Mouse (Mus musculus): Measurements from ENCODE around the gene Shroom3.

The Shroom3 gene

DNA sequence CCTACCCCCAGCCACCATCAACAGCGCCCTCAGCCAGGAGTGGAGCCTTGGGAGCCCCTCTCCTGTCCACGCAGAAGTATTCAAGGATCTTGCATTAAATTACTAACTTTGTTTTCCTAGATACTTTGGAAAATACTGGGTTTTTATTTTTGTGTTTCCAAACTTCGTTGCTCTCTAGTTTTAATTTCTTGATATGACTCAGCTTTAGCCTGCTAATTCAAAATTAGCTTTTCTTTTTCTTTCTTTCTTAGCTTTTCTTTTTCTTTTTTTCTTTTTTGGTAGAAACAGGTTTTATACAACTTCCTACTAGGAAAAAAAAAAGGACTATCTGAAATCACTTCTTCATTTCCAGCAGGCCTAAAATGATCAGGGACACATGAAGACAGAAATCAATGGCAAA lies 284.7 kb downstream of the Shroom3 start:
- DNase-seq (ENCODE audit: low read depth, low spot score) = no peak

DNA sequence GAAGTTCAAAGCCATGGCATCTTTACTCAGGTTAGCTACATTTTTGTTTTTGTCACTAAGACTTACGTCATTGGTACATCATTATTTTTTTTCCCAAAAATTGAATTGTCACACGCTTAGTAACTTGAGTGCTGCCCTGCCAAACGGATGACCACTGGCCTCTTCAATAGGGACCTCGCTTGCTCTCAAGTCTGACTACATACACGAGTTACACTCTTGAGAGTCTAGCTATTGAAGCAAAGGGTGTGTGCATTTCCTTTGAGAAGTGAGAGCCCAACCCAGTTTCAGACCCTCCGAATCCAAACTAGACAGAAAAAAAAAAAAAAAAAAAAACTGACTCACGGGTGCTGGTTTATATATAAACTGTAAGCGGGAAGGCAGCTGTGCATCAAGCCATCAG lies 286.2 kb downstream of the Shroom3 start:
- DNase-seq (ENCODE audit: low read depth, low spot score) = no peak

DNA sequence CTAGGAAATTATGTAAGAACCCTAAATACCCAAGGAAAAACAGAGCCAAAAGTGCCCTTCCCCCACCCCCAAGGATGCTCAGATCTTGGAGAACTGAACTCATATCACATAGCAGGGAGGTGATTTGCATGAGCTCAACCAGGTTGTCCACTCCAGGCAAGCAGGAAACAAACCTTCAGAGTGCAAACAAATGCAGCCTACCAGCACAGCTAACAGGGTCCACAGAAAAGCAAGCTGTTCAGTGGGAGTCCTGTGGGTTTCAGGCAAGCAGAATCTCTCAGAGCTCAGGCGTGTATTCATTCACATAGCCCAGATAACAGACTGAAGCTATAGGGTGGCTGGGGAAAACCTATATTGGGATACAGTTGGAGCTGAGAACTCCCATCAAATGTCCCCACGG lies 286.7 kb downstream of the Shroom3 start:
- DNase-seq (ENCODE audit: low read depth, low spot score) = no peak

DNA sequence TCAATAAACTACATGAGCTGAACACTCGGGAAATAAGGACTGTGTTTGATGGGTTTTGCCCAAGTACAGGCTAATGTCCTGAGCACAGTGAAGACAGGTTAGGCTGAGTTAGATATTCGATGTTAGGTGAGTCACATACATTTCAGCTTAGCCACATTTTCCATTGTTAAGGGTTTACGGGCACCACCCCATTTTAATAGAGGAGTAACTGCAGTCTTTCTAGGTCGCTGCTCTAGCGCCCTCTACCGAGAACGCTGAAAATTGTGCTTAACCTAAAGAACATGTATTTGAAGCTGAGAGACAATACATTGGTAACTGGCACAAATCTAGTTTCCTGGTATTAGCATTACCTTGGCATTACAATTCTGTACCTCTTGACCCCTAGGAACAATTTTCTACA lies 287.2 kb downstream of the Shroom3 start:
- no peak for DNase-seq (ENCODE audit: low read depth, low spot score)

DNA sequence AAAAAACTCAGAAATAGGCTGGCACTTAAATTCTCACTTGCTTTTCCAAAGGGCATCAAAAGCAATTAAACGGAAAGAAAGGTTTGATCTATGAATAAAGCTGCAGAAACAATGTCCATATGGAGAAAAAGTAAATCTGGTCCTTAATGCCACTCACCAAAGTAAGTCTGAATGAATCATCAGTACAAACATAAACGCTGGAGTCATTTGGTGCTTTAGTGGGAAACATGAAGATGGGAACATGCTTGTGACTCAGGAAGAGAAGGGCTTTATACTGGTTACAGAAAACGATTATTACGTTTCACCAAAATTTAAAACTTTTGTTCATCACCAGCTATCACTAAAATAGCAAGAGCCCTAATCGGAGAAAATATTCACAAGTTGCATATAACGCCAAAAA lies 297.2 kb downstream of the Shroom3 start:
- no peak for DNase-seq (ENCODE audit: low read depth, low spot score)

DNA sequence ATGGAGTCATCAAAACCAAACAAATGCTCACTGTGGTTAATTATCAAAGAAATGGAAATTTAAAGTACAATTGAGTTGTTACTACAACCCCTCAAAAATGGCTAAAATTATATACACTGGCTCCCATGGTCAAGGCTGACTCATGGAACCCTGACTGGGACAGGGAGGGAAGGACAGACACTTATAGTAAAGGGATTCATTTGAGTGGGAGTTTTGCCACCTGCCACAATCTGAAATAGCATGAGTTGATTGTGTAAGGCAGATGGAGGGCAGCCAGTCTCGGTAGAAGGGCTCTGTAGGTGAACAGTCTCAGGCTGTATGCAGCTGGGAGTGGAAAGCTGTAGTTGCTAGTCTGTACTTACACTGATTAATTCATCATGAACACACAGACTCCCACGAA lies 297.6 kb downstream of the Shroom3 start:
- no peak for DNase-seq (ENCODE audit: low read depth, low spot score)

DNA sequence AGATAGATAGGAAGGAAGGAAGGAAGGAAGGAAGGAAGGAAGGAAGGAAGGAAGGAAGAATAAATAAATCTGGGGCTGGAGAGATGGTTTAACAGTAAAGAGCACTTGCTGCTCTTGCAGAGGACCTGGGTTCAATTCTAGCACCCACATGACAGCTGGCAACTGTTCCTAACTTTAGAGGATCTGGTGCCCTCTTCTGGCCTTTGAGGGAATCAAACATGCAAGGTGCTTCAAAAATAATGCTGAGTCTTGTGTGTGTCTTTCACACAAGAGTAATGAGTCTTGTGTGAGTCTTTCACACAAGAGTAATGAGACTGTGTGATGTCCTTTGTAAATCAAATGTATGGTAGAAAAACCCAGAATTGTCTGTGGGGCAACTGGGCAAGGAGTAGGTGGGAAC lies 299.4 kb downstream of the Shroom3 start:
- no peak for DNase-seq (ENCODE audit: low read depth, low spot score)

DNA sequence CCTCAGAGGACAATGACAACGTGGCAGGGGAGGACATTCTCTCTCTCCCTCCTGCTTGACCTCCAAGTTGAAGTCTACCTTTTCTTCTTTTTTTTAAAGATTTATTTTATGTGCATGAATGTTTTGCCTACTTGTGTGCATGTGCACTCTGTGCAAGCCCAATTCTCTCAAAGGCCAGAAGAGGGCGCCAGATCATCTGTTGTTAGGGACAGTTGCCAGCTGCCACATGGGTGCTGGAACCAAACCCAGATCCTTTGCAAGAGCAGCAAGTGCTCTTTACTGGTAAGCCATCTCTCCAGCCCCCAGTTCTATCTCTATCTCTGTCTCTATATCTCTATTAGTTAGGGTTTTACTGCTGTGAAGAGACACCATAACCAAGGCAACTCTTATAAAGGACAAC lies 300.7 kb downstream of the Shroom3 start:
- no peak for DNase-seq (ENCODE audit: low read depth, low spot score)

DNA sequence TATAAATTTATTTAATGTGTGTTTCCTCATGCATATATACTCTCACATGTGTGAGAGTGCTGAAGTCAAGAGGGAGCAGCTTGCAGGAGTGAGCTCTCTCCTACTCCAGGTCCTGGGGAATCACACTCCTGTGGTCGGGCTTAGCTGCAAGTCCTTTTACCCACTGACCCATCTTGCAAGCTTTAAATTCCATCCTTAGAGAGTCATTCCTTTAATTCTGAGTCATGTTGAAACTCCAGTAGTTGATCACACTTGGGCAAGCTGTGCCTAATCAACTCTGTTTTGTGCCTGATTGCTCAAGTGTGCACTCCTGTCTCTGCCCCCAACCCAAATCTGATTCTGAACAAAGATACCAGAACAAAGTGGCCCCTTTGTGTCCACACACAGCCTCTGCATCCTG lies 301.5 kb downstream of the Shroom3 start:
- DNase-seq (ENCODE audit: low read depth, low spot score) = no peak

DNA sequence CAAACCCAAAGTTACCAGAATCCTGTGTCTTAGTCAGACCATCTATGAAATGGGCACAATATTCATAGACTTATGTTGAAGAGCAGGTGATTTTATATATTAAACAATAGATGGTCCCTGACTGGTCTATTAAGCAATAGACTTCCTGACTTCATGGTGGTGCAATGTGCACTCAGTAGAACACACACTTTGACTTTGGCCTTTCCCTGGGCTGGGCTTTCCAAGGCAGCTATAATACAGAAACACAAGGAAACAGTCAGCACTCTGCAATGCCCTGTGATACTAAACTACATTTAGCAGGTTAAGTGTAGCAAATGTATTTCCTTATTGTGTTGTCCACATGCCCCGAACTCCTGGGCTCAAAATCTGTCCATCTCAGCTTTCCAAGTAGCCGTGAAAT lies 302.2 kb downstream of the Shroom3 start:
- DNase-seq (ENCODE audit: low read depth, low spot score) = no peak

DNA sequence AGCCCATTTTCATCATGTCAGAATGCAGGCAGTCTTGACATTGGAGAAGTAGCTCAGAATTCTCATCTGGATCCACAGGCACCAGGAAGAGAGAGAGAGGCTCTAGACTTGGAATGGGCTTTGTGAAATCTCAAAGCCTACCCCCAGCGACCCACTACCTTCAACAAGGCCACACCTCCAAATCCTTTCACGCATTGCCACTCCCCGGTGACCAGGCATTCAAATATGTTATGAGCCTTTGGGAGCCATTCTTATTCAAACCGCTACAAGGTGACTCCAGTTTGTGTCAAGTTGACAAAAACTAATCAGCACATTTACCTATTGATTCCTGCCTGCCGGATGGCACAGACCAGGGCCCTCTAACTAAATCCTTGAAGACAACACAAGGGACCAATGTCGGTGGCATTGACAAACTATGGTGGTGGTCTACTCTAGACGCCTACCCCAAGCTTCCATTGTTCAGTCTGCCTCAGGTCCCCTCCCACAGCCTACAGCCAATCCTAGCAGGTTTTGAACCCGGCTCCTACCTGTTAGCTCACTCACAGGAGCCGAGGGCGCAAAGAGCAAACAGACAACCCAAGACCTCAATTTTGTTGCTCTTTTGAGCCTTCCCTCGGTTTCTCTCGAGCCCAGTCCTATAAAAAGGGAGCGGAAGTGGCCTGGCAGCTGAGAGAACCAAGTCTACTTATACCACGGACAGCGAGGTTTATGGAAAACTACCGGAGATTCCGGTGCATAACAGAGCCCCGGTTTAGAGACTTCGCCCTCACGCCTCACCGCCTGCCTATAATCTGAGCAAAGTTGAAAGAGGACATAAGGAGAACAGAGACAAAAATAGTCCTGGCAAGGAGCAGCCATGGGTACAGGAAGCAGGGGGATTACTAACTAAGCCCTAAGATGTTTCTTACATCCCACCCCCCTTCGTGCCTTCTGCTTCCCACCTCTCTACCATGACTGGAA lies 303.7 kb downstream of the Shroom3 start:
- no peak for DNase-seq (ENCODE audit: low read depth, low spot score)

DNA sequence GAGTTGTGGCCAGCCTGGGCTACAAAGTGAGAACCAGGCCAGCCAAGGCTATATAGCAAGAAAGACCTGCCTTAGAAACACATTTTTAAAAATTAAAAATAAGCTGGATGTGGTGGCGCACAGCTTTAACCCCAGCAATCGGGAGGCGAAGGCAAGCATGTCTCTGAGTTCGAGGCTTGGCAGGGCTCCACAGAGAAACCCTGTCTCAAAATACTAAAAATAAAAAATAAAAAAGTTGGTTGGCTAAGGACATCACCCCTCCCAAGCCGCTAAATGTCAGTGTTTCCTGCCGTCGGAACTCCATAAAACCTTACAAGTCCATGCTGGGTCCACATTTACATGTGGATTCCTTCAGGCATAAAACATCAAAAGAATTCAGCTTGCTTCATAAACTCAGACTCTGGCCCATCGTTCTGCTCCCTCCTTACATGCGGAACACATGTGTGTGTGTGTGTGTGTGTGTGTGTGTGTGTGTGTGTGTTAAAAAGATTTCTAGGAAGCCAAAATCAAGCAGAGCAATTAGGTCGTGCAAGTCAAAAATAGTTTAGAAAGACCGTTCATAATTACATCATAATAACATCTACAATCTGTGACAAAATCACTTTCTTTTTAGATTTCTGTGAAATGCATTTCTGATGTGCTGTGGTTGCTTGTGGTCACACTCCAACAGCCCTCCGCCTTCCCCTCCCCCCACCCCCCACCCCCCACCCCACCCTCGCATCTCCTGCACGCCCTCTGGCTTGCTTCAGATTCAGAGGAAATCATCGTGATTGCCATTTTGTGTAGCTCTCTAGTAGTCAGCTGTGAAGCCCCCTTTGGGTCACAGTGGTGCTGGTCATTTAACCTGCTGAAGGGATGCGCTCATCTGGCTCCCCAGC lies 304.9 kb downstream of the Shroom3 start:
- DNase-seq (ENCODE audit: low read depth, low spot score) = no peak

DNA sequence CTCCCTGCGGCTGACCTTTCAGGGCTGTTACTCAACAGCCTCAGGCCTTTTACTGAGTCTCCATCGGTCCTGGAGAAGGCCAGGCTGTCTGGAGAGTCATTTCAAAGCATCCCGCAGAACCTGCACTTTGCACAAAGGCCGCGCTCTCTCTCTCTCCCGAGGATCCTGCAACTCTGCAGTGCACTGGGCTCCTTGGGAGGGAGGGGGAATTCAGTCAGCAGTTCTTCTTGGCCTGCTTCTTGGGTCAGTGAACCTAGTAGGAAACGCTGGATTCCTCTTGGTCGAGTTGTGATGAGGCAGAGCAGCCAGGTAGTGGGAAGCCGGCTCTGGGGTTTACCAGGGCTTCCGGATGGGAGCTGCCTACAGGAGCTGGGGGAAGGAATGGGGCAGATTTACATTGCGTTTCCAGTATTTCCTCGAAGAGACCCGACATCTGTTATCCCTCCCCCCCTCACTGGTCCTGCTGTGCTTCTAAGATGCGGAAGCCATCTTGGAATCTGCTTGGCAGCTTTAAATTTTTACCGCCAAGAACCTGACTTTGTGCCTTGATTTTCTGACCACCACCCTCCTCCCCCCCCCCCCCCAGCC lies 305.6 kb downstream of the Shroom3 start:
- no peak for DNase-seq (ENCODE audit: low read depth, low spot score)

DNA sequence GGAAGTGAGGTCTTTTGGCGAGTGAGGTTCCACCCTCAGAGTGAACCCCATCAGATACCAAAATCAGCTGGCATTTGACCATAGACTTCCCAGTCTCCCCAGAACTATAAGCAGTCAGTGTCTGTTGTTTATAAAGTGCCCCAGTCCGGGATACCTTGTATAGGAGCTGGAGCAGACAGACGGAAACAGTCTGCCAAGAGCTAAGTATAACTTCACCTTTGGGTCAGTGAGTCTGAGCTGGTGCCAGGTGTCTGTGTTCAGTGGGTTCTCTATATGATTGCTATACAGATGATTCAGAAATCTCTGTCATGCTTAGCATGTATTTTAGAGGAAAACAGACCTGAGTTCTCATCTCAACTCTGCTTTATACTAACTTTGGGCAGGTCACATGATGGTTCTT lies 308.9 kb downstream of the Shroom3 start:
- DNase-seq (ENCODE audit: low read depth, low spot score) = no peak

DNA sequence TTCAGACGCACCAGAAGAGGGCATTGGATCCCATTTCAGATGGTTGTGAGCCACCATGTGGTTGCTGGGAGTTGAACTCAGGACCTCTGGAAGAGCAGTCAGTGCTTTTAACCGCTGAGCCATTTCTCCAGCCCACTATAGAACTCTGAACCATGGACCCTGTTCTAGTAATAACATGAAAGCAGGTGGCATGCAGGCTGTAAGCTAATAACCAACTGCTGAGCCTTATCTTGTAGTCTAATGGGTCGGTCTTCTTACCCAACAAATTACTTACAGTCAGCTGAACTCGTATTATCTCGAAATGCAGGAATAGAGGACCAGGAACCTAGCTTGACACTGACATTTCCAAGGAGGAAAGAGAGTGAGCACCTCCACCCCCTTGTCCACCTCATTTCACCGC lies 311.1 kb downstream of the Shroom3 start:
- DNase-seq (ENCODE audit: low read depth, low spot score) = no peak

DNA sequence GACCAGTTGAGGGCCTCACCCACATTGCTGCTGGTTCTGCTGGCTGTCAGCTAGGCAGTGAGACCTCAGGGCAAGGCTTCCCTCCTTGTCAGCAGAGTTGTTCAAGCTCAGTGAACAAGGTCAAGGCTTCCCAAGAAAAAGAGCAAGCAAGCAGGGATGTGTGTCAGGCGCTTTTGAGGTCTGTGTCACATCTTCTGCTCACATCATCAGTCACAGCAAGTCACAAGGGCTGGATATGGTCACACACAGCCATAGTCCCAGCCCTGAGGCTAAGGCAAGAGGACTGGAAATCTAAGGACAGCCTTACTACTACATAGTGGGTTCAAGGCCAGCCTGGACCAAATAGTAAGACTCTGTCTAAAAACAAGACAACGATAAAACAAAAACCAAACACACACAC lies 311.6 kb downstream of the Shroom3 start:
- DNase-seq (ENCODE audit: low read depth, low spot score) = no peak

DNA sequence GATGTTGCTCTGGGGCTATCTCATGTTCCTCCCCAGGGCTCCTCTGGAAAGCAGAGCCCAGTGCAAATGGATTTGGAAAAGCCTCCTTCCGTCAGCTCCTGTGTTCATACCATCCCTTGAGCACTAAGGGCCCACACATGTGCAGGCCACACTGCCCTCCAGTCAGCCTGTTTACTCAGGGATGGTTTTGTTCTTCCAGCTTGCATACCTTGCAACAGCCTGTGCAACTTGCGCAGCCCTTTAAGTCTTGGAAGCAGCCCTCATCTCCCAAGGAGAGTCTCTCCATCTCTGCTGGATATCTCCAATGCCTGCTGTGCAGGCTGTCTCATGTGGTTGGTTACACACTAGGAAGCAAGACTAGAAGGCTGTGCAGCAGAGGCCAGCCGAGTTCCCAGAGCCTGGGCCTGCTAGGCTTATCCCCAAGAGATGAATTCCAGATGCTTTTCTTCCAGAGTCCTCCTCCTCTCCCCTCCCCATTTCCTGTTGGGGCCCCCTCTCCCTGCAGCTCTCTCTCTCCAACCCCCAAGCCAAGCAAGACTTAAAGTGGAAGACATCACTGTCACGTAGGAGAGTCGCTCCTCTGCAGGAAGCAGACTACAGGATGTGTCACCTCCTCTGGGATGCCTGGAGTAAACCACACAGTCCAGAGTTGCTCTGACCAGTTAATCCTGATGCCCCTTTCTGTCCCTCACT lies 314.3 kb downstream of the Shroom3 start:
- no peak for DNase-seq (ENCODE audit: low read depth, low spot score)

DNA sequence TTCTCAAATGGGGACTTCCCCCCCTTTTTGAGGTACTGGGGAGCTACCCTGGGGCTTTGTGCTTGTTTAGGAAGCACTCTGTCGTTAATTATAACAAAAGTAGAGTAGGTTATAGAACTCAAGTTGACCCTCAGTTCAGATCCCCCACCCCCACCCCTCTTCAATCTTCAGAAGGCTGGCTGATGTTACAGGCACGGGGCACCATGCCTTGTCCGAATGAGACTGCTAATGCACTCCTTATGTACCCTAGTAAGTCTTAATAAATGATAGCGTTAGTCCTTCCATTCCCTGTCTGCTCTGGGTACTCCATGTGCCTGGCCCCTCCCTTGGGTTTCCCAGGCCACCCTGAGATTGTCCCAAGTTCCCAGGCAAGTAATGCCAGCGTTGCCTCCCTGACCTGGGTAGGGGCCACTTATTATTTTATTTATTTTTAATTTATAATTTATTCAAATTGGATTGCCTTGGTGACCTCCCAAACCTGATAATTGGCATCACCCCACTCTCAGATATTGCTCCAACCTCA lies 315.3 kb downstream of the Shroom3 start:
- DNase-seq (ENCODE audit: low read depth, low spot score) = no peak

DNA sequence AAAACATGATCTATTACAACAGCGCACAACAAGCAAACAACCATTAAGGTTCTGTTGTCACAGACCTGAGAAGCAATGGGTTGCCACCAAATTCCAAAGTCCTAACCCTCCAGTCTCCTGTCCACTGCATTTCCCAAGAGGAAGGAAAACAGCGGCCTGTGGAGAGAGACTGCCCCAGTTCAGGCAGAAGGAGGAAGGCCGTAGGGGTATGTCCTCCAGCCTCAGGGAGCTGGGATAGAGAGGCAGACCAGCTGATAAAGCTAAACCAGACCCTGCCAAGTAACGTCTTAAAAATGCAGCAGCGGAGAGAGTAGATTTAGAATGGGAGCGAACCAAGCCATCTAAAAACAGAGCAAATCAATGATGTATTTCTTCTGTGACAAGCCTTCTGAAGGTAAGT lies 316.8 kb downstream of the Shroom3 start:
- DNase-seq (ENCODE audit: low read depth, low spot score) = no peak

DNA sequence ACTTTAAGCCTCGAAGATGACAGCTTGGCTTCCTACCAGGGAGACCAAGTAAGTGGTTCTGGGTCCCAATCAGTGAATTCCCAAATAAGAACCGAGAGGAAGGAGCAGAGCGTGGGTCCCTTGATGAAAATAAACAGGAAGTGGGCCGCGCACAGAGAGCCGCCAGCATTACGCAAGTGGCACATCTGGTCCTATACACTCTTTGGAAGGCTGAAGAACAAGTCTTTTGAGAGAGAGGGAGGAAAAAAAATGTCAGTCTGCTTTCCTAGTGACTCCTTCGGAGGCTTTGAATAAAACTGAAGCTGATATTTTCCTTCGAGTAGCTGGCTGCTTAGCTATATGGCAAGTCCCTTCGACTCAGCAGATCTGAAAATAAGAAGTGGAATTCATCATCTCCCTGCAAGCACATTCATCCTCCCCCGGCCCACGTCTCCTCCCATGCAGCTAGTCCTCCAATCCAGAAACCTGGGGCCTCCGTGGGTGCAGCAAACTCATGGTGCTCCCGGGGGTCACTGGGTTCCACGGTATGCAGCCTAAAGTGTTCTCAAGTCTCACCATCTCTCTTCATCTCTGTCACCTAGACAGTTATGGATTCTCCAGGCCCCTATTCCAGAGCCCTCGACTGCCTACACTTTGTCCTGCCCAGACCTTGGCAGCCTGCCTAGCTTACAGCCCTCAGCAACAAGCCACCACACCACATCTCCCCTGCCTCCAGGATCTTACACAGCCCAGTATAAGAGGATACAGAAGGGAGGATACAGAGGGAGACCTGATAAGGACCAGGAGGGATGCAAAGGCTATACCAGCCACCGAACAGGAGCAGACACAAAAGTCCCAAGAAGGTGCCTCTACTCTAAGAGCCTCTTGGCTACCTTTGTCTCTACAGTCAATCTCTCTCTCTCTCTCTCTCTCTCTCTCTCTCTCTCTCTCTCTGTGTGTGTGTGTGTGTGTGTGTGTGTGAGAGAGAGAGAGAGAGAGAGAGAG lies 317.8 kb downstream of the Shroom3 start:
- DNase-seq (ENCODE audit: low read depth, low spot score) = no peak

Measured in CD4-positive helper T cell, adult 2 months (primary cell).